Mouse (Mus musculus): ENCODE data around the gene Asic2. TPM values are rescaled to one million over a fixed set of nuclear protein-coding genes. Genes with fewer than 3 reads are reported as not detected.
A peak's percentile ranks its signal among the peaks of the same experiment; 100 is the strongest.

Gene Asic2
- 10 to 100 TPM; 61.5 to 63.3 TPM for total RNA-seq (2021)
- long read RNA-seq, transcript Asic2-201 (10 exons, 3,436 nt) = major isoform, 8 of 29 reads
- long read RNA-seq, partial matches to known transcripts = 4 of 29 reads
- long read RNA-seq, other reads (novel, unspliced or antisense) = 17 of 29 reads

DNA sequence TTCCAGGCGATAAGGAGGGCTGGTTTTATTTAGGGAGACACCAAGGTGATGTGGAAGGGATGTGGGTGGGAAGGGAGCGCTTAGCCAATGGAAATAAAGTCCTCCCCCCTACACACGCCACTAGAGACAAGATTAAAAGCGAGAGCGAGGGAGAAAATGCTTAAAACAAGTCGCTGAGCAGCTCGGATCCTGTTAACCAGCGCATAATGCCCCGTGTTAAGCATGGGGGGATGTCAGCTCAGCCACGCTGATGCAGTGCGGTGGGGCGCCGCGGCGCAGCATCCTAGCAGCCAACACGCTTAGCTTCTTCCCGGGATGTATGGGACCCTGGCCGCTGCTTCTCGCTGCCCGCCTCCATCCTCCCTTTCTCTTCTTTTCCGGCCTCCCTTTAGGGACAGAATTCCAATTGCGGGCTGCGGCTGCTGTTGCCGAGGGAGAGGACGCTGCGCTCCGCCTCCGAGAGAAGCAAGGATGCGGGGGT, at the start of gene Asic2:
Asic2 (minus strand) TSS at position 57 of the 481 bp plus-strand sequence.
- DNase-seq (ENCODE audit: low spot score in 2 of 2) = peak in 1 of 2 experiments; percentile 40

DNA sequence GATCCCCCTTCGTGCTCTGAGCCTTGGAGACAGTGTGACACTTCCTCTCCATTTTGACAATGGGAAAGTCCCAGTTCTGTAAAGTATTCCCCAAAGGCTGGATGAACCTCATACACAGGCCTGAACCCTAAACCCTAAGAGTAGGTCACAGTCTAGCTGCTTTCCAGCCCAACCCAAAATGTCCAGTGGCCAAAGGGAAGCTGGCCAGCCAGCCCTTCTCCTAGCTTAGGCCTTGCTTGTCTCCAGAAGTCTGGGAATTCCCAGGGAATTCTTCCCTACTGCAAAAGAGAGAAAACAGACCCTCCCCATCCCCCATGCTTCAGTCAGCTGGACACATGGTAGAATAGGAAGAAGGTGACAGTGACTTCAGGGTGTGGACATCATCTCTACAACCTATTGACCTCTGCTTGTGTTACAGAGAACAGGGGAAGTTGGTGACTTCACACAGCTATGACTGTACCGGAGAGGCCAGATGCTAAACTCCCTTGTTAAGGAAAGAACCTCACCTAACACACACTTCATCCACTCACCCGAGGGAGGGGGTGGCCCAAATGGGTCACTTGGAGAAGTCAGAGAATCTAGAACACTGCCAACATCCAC, 48.0 kb upstream of the Asic2 start:
- DNase-seq (ENCODE audit: low spot score in 2 of 2) = no peak

DNA sequence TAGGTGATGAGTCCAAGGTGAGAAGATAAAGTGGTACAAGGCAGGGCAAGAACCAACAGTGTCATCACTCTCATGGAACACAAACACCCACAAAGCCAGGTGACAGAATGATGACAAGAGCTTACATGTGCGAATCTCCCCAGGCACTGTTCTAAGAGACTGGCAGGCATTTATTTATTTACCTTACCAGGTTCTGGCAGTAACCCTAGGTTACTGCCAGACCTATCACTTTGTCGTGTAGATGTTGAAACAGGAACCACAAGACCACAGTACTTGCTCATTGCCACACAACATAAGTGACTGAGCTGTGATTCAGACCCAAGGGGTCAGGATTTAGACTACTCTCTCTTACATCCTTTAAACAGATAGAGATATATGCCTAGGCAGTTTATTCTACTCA, 46.8 kb upstream of the Asic2 start:
- DNase-seq (ENCODE audit: low spot score in 2 of 2) = no peak

DNA sequence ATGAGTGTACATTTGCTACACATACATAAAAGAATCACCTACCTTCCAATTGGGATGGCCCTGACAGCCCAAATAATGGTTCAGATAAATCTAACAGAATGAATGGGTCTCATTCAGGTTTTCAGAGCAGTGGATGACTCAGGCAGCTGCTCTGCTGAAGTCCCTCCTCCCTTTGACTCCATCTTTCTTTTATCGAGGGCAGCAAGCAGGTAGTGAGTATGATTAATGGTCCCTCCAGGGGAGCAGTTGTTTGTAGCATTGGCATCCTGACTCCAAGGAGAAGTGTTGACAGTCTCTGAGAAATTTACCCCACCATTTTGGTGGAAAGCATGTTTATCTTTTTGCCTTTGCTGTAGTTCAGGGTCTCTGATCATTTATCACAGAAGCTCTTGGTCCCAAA, 45.5 kb upstream of the Asic2 start:
- DNase-seq (ENCODE audit: low spot score in 2 of 2) = no peak

DNA sequence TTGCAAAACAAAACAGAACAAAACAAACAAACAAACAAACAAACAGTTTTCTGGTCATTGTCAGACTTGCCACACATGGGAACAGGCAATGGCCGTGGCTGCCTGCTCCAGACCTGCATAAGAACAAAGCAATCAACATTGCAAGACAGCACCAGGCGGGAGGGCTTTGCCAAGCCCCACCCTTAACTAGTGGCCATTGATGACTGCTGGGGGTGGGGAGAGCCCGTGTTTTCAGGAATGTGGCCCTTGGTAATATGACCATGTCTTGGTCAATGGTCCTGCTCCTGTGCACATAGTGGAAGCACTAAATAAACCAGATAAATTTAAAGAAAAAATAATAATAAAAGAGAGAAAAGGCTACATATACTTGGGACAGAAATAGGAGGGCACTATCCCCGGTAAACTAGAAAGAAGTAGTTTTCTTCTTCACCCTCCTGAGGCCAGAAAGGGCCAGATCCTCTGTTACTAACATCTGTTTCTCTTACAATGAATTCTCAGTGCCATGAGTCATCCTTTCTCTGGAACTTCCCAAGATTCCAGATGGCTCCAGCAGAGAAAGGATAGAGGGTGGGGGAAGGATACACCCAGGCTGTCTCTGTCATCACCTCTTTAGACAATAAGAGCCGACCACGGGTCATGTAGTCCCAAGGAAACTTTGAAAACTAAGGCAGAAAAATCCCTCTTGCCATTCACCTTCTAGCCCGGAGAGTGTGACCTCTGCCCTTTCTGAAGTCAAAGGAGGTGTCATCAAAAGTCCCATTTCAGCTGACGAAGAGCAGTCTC, 43.3 kb upstream of the Asic2 start:
- DNase-seq (ENCODE audit: low spot score in 2 of 2) = no peak

DNA sequence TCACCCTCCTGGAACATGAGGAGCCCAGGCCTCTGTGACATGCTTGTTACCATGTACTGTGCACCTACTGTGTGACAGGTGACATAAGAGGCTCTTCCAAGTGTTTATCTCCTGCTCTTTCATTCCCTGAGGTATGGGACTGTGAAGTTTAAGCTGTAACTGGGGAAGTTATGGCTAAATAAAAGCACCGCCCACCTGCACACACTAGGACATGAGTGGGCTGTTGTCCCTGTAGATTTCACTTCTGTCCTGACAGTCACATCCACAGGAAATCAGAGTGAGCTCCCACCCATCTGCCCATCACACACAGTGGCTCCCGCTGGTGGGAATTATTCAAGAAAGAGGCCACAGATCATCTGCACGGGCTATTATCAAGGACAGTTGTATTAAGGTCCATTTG, 41.9 kb upstream of the Asic2 start:
- no peak for DNase-seq (ENCODE audit: low spot score in 2 of 2)

DNA sequence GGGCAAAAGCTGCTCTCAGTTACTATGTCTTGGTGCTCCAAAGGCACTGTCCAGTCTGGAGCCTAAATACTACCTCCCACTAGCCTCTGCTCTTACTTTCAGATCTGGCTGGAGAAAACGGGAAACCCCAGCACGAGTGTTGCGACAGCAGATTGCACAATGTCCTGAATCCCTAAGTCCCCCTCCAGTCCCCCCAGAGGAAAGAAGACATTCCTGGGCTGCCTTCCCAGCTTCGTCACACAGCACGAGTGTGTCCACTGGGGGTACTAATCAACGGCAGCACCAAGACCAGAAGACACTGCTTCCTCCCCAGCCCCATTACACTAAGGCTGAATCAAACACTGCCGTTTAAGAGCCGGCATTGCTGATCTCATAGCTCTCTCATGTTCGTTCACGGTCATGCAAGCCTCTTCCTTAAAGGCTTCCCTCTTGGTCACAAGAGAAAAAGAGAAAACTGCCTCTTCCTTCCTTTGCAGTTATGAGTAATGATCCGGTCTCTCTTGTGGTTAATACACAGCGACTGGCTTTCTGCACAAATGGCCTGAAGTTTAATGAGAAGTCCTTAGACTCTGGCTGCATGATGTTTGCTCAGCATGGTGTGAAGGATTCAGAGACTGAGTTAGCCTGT, 38.7 kb upstream of the Asic2 start:
- no peak for DNase-seq (ENCODE audit: low spot score in 2 of 2)

DNA sequence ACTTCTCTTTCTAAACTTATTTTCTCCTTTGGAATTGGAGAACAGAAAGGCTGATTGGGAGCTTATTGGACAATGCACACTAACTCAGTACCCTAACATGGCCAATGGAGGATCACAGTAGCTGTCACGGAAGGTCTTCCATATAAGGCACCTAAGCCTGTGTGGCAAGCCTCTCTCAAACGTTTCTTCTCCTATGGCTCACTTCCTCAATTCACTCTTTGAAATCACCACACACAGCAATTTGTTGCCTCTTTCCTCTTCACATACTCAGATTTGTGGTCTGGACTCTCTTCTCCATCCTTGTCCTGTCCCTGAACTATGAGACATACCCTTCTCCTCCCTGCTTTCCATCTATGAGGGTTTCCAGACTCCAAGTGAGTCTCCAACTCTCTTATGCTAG, 36.6 kb upstream of the Asic2 start:
- DNase-seq (ENCODE audit: low spot score in 2 of 2) = no peak

DNA sequence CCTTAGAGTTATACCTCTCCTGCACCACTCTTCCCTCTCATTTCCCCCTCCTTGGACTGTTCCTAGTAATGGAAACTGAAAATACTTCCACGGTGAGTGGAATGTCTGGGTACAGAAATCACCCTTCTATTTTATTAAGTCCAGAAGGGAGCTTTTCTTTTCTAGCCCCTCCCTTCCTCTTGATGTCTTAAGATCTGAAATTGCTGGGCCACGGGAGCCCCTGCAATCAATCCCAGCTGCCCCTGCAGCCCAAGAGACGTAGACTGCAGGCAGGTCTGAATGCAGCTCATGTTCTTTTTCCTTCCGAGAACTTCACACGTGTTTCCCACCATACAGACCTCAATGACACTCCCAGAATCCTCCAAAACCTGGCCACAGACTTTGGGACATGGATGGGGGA, 32.3 kb upstream of the Asic2 start:
- no peak for DNase-seq (ENCODE audit: low spot score in 2 of 2)

DNA sequence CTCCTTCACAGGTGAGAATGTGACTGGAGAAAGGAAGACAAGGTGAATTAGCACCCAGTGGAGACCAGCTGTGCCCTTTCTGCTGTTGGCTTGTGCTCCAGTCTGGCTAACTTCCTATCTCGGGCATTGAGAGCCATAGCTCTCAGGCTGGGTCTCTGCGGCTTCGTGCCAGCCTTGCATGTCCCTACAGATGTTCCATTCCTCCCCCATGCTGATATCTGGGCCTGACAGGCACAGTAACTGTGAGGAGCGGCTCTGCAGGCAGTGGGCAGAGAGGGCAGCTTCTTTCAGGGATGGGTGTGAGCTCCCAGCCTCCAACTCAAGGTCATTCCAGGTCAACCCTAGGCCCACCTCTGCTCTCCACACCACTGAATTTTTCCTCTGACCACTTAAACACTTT, 31.2 kb upstream of the Asic2 start:
- DNase-seq (ENCODE audit: low spot score in 2 of 2) = no peak

DNA sequence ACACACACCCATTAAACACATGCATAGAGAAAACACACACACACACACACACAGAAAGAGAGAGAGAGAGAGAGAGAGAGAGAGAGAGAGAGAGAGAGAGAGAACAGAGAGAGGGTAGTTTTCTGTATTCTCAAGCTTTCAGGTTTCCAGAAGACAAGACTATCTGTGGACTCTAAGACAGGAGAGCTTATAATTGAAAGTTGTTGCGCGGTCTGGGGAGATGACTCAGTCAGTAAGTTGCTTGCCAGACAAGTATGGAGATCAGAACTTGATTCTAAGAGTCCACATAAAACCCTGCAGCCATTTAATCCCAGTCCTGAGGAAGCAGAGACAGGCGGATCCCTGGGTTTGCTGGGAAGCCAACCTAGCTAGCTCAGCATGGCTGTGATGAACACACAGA, 30.4 kb upstream of the Asic2 start:
- DNase-seq (ENCODE audit: low spot score in 2 of 2) = no peak

DNA sequence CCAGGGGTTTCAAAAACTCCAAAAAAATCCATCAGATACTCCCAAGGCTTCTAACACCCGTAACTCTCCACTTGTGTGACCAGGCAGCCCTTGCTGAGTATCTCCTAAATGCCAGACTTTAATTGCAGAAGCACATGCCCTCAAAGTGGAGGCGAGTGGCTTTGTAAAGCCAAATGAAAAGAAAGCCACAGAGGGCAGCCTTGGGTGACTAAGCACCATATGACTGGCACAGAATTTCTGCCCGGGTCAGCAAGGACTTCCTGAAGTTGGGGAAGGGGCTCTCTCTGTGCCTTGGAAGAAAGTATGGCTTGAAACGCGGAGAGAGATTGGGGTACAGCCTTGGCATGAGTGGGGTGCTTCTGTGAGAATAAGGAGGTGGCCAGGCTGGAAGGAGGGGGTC, 28.8 kb upstream of the Asic2 start:
- DNase-seq (ENCODE audit: low spot score in 2 of 2) = no peak

DNA sequence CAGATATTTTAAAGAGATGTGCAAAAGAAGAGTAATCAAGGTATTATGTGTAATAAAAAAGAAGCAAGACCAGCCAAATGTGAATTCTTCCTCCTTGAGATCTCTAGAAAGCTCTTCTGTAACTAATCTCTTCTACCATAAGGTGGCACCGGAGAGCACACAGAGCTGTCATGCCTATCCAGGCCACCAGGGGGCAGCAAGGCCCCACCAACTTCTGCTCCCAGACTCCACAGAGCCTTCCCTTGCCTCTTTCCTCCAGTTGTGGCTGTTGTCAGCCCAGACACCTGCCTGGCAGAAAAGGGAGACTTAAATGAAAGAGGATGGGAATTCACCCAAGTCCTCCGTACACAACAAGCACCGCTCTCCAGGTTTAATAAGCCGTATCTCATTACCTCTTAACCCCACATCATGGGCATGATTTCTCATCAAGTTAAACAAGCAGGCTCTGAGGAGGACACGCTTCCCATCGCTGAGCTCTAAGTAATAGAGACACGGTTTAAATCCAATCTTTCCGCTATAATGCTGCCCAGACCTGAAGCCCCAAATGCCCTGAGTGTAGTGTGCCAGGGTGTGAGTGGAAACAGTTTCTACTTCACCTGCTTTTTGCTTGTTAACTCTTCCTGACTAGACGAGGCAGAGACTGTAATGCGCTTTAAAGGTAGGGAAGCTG, 28.1 kb upstream of the Asic2 start:
- peak; percentile 83 to 88 for DNase-seq (ENCODE audit: low spot score in 2 of 2)

DNA sequence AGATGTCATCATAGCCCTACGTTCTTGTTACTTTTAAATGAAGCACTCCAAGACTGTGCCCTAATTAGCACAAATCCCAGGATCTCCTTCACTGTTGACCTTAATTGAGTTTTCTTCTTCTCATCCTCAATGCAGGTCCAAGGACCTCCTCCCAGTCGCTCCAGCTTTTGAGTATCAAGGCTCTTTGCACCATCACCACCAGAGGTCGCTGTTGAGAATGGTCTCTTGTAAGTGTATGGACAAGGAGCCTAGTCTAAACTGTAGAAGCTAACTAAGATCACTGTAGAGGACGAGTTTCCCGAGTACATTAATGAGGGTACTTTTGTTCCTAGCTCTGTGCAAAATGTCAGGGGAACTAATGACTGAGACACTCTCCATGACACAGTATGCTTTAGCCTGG, 14.9 kb upstream of the Asic2 start:
- peak; percentile 70 to 73 for DNase-seq (ENCODE audit: low spot score in 2 of 2)

DNA sequence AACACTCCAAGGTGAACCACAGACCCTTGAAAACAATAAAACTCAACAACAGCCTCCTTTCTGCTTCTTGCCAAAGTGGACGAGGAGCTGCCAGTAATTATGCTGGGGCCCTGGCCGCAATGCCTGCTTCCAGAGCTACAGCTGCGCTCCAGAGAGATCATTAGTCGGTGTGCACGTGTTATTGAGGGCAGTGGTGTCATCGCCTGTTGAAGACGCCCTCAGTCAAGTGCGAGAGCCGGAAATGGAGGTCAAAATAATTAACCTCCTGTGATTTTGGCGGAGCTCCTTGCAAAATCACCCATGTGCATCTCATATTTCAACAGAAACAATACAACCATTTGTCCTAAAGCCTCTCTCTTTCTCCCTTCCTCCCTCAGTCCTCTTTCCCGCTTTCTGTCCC, 13.9 kb upstream of the Asic2 start:
- no peak for DNase-seq (ENCODE audit: low spot score in 2 of 2)

DNA sequence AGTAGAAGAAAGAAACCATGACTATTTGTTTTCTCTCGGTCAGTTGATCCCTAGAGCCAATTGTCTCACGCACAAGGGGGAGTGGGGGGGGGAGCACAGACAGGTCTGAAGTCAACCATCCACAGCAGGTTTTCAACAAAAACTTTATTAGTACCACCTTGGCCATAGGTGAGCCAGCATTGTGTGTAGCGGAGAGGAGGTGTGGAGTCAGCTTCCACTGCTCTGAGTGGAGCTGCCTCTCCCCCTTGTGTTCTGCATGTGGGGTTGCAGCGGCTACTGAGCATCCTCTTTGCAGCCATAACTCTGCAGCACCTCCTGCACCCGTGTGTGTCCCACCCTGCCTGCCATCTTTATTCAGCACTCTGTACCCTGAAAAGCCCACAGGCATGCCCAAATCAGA, 6.3 kb upstream of the Asic2 start:
- peak in 1 of 2 experiments; percentile 52 for DNase-seq (ENCODE audit: low spot score in 2 of 2)

DNA sequence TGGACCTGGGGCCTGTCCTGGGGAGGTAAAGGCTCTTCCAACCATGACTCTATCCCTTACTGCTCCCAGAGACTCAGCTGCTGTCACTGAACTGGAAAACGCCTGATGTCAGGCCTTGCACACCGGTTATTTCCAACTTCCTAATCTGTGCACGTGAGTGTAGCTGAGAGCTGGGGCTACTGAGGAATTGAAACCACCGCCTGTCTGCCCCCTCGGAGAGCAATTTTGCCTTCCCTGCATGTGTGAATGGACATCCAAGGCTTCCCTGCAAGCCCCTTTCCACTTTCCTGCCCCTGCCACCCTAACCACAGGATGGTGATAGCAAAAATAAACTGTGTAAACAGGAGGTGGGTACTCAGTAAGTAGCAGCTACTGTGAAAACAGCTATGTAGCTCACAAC, 5.4 kb upstream of the Asic2 start:
- DNase-seq (ENCODE audit: low spot score in 2 of 2) = no peak

DNA sequence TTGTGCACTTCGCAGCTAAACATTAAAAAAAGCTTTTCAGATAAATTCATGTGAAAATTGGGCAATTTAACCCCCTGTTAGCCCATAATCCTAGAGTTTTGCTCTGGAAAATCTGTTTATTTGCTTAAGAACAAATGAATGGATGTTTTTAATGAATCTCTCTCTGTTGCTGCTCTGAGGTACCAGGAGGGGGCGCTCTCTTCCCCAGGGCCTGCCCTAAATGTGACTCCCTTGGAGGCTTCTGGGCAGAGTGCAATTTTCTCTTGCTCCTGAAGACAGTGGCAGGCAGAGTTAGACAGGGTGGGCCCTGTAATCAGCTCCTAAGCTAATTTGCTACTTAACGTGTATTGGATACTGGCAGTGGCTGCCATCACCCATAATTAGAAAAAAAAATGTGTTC, 3.8 kb upstream of the Asic2 start:
- peak in 1 of 2 experiments; percentile 45 for DNase-seq (ENCODE audit: low spot score in 2 of 2)

DNA sequence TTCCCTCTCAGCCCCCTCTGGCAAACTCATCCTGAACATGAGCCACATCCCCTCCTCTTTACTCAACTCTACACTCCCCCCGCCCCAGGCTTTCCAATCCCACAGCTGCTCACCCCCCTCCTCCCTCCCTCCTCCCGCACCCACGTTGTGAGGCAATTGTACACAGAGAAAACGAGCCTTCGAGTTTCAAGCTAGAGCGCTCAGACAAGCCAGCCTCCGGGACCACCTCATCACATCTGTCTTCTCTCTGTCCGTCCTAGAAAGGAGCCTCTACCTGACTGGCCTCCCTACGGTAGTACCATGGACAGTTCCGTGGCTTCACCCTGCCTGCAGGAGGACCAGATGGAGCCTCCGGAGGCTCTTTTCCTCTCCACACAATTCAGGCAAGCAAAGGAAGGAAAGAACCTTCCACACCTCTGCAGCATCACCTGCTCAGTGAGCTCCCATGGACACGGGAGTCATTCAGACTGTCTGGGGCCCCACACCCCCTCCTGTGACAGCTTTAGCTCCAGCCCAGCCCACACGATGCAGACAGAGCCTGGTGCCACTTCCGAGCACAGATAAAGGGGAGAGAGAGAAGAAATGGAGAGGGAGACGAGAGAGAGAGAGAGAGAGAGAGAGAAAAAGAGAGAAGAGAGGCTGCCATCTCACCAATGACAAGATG, 1.5 kb downstream of the Asic2 start:
- DNase-seq (ENCODE audit: low spot score in 2 of 2) = peak; percentile 38 to 48

DNA sequence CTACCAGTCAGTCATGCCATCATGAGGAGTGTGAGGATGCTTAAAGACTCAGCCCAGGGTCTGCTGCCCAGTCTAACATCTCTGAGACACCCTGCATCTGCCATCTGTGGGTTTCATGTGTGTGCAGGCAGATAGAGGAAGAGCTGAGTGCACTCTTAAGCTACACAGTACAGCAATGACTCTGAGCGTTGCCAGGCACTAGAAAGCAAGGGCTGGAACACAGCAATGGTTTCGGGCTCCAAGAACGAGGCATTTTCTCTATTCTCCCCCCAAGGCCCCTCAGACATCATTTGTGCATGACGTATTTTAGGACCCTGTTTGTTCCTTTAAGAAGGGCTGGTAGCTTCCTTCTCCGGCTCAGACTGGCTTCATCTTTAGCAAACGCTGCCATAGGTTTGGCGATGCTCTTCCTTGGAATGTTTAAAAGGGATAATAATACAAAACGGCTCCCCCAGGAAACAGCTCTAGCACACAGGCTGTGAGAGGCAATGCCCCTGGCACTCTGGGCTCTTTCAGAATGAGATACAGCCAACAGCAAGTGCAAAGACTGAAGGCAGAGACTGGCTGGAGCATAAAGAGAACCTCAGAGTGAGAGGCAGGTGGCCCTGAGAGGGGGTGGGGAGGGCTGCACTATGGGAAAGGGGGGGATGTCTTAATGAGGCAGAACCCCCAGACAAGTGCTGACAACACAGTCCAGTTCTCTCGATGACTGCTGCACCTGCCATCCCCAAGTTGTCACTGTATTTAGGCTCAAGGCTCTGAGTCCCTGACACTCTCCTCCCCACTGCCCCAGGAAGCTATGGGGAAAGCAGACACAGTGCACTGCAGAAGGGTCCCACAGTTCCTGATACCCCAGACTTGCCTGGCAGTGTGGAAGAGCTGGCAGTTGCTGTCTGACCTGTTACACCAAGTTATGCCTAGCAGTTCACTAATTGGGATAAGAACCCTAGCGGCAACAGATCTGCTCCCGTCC, 2.3 kb downstream of the Asic2 start:
- DNase-seq (ENCODE audit: low spot score in 2 of 2) = peak in 1 of 2 experiments; percentile 33

Measured in layer of hippocampus, postnatal 10 days (tissue).